Mouse (Mus musculus) natural killer cell, adult 2 months (primary cell): Measurements from ENCODE around the gene Poldip3.

Experiments used
- DNase-seq, 2 experiments: peaks; one replicate each; pipeline ENCODE4 v3.0.0; 2022; ENCODE audit warnings: low spot score in 2 of 2

Poldip3 gene

DNA sequence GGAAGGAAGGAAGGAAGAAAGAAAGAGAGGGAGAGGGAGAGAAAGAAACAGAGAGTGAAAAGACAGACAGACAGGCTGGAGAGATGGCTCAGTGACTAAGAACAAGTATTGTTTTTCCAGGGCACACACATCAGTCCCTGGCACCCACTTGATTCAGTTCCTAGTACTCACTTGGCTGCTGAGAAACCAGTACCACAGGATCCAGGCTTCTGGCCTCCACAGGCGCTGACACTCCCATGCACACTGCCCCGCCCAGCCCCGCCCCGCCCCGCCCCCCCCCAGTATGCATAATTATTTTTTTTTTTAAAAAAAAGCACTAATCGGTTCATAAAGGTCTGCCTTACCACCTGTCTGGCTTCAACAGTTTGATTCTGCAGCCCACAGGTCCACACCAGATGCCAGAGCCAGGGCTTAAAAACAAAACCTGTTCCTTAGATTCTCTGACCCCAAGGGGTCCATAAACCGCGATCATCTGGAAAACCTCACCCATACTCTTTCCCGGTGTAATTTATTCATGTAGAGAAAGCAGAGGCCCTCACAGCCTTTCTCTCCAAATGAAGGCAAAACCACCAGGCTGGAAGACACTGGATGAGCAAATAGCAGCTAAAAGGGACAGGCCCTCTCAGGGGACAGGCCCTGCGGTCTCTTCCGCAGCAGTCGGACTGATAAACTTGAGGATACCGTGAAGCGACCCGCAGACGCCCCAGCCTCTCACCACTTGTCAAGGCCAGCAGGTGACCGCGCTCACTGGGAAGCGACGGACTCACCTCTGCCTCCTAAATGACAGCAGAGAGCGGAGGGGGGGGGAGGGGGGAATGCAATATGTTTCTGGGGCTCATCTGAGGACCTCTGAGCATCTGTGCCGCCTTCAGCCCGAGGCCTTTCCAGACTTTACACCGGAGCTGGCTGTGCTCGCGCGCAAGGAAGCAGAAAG, 60.4 kb downstream of the Poldip3 start:
- DNase-seq: no peak

GRCm38 (mm10) chr15:83086636-83087328, 62.4 kb downstream of the Poldip3 start:
- no peak for DNase-seq

DNA sequence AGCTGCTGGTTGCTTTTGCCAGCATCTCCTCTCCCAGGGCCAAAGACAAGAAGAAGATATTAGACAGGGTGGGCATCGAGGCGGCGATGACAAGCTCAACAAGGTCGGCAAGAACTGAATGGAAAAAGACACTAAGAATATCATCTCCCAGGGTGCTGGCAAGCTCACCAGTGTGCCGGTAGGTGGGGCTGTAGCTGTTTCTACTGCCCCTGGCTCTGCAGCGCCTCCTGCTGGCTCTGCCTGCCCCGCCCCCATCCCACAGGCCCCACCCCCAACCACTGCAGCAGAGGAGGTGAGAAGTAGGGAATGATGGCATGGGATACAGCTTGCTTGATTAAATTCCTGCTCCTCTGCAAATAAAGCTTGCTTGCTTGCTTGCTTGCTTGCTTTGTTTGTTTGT, 63.3 kb downstream of the Poldip3 start:
- DNase-seq: peak in 1 of 2 experiments; percentile 61

- no peak for DNase-seq
Measured at GRCm38 (mm10) chr15:83084022-83084640, 65.1 kb downstream of the Poldip3 start.

- no peak for DNase-seq
Measured at GRCm38 (mm10) chr15:83083530-83083929, 65.7 kb downstream of the Poldip3 start.
